Mouse (Mus musculus): ENCODE results near the gene Zfp609. TPM values are rescaled to one million over a fixed set of nuclear protein-coding genes. Genes with fewer than 3 reads are reported as not detected.
A peak's percentile ranks its signal among the peaks of the same experiment; 100 is the strongest.
"Not testable (repeated sequence)": the region's sequence is repeated elsewhere in the genome, so short reads cannot be mapped to it uniquely, and the experiment has no call there.

Zfp609 gene
- total RNA-seq, 2 experiments from 2014 or later = 45.1 to 46.2 TPM

DNA sequence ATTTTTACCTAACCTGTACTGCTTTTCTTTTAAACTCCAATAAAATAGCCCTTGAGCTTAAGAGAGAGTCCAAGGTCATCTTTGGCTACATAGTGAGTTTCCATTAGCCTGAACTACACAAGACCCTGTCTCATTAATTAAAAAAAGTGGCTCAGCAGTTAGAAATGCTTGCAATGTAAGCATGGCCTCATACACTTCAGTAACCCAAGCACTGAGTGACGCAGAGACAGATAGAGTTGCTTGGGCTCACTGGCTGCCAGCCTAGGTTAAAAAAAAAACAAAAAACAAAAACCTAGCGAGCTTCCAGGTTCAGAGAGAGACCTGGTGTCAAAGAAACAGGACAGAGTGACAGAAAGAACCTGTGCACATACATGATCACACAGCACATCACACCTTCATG, 14.5 kb downstream of the Zfp609 start:
- peak; percentile 22 for DNase-seq

DNA sequence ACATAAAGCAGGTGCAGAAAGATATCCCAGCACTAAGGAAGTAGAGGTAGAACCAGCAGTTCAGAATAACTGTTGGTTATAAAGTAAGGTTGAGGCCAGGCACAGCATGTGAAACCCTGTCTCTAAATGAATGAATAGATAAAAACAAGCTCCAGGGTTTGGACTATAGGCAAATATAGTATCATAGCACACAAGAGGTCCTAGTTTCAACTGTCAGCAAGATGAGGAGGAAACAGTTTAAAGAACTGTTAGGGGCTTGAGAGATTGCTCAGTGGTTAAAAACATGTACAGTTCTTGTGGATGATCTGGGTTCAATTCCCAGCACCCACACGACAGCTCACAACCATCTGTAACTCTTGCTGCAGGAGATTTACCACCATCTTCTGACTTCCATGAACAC, 15.6 kb downstream of the Zfp609 start:
- DNase-seq = no peak

DNA sequence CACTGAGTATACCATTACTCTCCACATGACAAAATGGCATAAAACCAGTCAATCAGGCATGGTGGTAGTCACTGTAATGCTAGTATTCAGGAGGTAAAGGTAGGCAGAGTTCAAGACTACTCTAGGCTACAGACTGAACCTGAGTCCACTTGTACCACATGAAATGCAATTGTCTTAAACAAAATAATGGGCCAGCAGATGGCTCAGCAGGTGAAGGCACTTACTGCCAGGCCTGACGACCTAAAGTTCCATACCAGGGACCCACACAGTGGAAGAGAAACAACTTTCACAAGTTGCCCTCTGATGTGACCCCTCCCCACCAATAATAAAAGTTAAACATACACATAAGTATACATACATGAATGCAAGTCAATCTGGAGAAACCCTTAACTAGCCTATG, 19.5 kb downstream of the Zfp609 start:
- DNase-seq = no peak

DNA sequence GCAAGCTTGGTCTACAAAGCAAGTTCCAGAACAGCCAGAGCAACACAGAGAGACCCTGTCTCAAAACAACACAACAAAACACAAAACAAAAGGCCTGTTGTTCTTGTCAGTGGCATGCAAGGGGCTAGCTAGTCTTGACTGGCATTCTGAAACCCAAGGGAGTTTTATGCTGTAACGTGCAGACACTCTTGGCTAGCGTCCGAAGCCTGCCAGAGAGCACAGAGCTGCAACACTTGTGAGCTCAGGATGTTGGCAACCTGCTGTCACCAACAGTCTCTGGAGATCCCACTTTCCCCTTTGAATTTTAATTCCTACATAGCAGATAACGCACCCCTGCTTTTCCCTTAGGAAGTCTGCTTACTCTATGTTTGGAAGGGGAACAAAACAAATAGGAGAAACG, 20.1 kb downstream of the Zfp609 start:
- peak; percentile 63 for DNase-seq

DNA sequence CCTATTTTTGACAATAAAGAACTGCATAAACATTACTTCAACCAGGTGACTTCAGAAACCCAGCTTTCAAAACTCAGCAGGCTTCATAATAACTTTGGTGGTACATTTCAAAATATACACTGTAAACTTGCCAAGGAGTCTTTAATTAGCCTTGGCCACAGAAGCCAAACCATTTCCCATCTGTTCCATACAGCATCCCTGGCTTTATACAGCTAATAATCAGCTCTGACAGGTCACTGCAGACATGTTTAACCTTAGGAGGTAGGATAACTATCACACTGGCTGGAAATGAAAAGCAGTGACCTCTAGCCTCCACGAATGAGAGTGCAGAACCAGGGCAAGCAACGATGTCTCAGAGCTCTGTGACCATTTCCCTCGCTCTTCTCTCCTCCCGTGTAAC, 27.6 kb downstream of the Zfp609 start:
- no peak for DNase-seq

DNA sequence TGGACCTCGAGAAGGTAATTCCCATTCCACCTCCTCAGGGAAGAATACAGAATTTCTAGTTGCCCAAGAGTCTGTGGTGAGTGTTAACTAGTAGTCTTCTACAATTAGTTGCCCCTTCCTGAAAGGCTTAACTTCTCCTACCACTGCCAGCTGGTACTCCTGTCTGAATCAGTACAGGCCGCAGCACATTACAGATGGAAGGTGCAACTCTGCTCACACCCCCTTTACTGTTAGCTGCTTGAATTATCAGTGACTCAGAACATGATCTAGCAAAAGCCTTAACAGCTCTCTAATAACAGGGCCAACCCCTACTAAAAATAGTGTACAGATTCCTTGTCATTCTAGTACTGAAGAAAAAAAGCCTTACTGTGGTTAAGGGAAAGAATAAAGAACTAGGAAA, 31.7 kb downstream of the Zfp609 start:
- DNase-seq = no peak

DNA sequence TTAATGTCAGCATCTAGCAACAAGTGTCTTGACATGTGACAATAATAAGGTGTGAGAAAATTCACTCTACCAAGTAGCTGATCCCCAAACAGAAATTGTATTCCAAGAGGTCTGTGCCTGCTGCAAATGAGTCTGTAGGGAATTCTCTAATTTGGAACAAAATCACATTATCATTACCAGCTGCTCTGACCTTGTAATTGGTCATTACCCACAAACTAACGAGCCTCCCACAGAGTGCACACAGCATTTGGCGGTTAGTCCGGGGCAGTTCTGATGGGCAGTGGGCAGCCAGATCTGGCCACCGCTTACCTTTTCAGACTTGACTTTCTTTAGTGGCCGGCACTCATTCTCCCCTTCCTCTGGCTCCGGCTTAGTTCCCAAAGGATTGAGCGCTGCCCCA, 33.1 kb downstream of the Zfp609 start:
- DNase-seq = no peak

DNA sequence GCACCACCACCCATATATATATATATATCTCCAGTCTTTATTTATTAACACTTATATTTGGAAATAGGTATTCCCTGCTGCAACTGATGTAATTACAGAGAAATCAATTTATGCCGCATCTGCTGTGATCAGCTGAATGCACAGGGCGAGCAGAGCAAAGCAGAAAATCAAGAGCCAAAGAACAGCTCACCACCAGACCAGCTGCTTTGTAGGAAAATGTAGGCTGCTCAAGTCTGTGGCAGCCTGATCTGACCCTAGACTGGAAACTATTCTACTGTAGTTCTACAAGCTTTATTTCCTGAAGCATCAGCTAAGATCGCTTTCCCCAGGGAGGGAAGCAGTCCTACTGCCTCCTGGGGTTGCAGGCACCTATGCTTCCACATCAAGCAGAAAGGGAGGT, 33.9 kb downstream of the Zfp609 start:
- no peak for DNase-seq

DNA sequence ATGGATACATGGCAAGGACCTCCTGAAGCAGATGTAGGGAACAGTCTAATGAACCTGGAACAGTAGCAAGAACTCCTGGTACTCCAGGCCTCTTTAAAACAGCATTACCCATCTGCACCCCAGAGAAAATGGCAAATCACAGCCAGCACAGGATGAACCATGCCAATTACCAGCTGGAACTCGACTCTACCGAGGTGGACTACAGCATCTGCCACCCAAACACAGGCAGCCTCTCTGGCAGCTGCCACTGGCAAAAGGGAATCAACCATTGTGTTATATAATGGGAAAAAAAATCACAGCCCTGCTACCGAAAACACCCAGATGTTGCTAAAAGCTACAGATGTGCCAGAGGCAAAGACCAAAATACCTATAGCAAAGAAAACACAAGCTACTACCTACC, 34.3 kb downstream of the Zfp609 start:
- no peak for DNase-seq

DNA sequence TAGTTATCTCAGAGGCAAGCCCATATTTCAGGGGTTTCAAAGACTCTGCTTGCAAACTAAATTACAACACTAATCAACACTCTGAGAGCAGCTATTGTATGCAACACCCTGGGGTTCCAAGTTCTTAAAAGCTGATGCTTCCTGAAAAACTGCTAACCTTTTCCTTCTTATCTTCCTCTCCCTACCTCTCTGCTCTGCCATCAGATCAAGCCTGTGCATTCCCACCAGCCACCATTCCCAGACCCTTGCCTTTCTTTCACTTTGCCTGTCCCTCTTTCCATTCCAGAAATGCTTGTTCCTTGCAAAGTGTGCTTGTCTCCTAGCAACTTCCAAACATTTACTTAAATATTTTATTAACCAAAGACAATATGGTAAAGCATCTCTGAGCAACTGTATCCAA, 35.5 kb downstream of the Zfp609 start:
- no peak for DNase-seq

DNA sequence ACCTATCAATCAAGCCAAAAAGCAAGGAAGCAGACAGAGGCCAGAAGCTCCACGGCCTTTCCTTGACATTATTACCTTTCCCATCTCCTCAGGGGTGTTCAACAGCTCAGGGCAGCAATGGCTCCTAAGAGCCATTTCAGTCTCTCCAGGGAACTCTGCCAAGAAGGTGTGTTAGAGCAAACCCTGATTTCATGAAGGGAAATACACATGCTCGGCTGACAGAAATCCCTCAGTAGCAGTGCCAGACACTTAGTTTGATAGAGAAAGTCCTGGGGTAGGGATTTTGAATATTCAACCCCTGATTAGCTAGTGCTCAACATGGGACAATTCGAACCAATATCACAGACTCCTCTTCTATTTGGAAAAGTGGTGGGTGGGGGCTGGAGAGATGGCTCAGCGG, 36.3 kb downstream of the Zfp609 start:
- DNase-seq = no peak

DNA sequence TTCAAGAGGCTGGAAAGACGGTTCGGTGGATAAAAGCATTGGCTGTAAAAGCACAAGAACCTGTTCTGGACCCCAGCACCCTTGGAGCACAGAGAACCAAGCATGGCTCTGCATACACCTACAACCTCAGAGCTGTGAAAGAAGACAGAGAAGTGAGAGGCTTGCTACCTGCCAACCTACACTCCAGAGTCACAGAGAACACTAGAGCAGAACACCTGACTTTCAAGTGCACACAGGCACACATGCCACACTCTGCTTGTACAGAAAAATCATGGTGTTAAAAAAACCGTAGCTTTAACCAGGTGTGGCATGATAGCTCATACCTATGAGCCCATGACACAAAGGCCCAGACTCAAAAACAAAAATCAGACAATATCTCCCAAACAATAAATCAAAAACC, 37.6 kb downstream of the Zfp609 start:
- no peak for DNase-seq

DNA sequence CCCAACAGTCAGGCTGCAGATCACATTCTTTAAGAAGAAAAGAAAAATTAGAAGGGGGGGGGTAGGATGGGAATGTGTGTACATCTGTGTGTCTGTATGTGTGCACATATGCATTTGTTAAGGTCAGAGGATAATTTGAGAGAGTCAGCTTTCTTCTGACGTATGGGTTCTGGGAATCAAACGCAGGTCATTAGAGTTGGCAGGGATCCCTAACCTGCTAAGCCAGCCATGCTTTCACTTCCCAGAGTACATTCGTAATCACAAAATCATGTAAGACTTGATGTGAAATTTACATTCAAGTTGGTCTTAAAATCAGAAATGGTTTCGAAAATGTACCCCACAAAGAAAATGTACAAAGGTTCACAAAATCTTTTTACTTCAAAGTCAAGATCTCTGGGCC, 38.8 kb downstream of the Zfp609 start:
- no peak for DNase-seq

DNA sequence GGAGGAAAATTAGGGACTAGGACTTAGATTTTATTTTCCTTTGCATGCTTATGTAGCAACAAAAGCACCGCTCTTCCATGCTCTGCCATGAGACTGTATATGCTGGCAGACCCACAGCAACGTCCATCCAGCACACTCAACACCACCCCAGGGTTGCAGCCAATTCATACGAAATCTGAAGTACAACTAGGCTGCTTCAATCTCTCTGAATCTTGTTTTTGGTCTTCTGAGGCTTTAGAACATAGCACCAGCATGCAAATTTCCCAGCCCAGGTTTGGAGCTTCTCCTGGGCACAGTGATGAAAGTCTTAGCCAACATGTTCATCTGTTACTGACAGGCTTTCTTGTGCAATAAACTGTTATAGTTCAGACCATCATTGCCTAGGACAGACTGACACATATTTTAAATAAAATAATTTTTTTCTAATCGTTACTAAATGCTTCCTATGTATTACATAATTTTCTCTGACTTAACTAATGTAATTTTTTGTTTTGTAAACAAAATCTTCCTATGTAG, 39.5 kb downstream of the Zfp609 start:
- no peak for DNase-seq

DNA sequence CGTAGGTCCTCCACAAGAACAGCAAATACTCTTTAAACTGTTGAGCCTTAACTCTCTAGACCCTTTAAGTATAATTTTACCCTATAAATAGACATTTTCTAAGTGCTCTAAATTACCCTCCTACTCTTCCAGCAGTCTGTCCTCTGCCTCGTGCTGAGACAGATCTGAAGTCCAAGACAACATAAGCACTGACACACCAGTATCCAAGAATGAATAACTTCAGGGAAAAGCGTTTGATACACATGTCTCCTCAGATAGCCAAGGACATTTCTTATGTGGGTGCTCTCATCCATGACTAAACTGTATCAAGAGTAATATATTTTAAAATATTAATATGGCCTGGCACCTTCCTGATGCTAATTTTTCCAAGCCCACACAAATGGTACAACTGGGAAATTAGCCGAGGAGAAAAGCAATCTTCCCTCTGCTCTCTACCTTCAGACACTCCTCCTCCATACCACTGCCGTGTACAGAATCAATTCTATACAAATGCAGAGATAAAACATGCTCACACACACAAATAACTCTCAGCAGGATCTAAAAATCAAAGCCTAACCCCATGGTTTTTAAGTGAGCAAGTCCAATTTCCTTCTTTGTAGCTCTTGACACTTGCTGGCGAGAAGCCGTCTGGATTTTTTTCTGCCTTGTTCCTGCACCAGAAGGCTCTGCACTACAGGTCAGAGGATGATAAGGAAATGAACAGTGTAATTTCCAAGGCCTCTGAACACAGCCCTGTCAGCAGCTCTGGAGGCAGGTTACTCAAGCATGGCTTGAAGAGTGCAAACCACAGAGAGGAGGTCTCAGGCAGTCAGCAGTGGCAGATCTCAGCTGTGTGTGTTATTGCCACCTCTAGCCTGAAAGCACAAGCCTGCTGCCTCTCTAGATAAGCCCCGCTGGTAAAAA, 40.2 kb downstream of the Zfp609 start:
- DNase-seq = peak; percentile 43

DNA sequence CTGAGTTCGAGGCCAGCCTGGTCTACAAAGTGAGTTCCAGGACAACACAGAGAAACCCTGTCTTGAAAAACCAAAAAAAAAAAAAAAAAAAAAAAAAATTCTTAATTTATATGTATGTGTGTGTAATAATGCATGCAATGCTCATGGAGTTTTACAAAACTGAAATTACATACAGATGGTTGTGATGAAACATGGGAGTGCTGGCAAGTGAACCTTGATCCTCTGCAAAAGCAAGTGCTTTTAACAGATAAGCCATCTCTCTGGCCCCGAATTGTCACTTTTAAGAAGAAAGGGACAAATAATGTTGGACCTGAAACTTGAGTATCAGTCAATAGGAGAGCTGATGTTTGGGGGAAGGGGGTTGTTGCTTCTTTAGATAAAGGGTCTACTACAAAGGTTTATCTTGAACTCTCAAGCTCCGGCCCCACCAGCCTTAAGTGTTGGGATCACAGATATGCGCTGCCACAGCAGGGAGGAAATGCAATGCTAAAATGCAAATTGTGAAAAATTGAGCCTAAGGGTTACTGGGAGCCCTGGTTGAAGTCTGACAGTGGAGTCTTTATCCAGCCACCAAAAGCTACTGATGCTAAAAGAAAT, 41.5 kb downstream of the Zfp609 start:
- DNase-seq = no peak

DNA sequence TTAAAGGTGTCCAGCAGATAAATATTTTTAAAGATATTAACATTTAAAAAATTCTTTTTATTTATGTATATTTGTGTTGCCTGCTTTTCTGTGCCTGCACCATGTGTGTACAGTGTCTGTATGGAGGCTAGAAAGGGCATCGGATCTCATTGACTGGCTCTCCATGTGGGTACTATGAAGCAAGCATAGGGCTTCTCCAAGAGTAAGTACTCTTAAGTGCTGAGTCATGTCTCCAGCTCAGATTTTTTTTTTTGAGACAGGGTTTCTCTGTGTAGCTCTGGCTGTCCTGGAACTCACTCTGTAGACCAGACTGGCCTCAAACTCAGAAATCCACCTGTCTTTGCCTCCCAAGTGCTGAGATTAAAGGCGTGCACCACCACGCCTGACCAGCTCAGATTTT, 47.7 kb downstream of the Zfp609 start:
- not testable (repeated sequence) for DNase-seq

DNA sequence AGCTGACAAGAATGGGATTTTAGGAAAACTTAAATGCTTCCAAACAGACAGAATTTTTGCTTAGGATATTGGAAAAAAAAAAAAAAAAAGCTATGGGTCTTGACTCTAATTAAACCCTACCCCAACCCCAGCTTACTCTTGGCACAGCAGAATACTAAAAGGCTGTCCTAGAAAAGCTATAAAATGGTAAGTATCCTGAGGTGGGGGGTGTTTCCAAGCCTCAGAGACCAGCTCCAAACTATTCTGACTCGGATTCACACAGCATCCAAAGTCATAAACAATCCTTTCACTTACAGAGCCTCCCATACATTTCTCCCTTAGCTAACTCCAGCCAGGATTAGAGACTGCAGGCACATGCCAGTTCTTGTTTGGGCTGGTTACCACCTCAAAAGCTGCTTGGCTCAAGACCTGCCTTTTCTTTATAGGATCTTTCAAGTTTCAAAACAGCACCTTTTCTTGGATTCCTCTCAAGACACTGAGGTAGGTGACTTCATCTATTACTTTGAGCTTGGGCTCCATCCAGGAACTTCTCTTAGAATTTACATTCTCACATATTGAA, 50.4 kb downstream of the Zfp609 start:
- DNase-seq = no peak

DNA sequence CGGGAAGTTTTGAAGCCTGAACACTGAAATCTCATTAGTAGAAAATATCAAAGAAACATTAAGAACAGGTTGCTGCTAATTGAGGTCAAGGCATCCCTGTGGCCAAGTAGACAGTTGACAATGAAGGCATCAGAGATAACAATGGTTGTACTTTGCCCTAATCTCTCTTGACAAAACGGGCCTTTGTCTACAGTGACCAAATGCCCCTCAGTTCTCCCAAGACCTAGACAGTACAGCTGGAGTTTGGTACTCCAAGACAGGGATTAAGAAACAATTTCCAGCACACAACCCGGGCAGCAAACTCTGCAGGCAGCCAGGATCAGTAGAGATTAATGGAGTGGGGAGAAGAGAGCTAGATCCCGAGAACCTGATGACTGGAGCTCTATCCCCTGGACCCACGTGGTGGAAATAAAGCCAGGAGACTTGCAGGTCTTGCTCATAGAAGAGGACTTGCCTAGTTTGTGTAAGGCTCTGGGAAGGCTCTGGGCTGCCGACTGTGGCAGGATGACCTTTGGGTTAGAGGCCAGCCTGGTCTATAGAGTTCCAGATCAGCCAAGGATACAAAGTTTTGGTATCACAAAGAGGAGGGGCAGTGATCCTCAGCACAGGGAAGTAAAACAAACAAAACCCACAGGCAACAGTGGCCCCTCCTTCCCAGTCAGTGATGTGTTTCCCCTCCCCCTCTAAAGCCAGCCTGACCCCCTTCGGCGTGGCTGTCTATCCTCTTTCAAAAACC, 51.1 kb downstream of the Zfp609 start:
- no peak for DNase-seq

DNA sequence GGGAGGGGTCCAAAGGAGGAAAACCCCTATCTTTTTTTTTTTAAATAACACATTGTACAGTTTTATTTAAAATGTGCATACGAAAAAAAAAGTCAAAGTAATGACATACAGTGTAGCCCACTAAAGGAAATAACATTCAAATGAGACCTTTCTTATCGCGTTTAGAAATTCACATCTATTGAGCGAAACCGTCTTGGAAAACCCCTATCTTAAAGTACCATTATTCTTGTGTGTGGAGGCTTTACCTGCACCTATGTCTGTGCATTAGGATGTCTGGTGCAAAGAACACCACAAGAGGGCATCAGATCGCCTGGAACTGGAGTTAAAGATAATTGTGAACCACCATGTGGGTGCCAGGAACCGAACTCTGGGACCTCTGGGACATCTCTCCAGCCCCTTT, 53.6 kb downstream of the Zfp609 start:
- DNase-seq = no peak

DNA sequence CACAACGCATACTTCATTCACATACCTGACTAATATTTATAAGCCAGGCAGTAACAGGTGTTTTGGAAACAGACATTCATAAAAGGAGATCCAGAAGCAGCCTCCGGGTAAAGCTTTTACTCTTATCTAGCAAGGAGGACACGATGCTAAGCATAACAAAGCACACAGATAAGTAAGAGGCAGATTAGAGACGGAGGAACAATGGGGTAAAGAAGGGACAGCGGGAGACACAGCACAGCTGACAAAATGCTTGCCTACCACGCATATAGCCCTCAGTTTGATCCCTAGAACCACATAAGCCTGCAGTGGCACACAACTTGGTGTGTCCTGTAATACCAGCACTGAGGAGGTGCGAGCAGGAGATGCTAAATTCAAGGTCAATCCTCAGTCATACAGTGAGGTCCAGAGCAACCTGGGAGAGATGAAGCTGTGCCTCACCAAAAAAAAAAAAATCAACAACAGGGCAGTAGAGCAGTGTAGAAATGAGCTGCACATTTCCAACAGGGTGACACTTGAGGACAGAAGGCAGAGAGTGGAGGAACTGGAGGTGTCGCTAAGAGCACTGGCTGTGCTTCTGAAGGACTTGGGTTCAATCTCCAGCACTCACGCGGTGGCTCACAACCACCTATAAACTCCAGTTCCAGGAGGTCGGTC, 56.2 kb downstream of the Zfp609 start:
- DNase-seq = no peak

DNA sequence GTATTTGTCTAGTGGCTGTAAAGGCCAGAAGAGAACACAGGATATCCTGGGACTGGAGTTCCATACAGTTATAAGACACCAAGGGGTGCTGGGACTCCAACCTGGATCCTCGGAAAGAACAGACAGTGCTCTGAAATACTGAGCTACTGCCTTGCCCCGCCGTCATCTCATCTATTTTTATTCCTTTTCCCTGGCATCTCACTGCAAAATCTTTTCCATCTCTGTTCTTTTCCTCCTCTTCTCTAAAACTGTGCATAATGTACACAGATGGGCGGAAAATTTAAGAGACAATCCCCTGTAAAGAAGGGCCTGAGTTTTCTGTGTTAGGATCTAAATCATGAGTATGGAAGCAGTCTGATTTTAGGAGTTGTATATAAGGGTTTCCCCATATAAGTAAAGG, 64.6 kb downstream of the Zfp609 start:
- no peak for DNase-seq

DNA sequence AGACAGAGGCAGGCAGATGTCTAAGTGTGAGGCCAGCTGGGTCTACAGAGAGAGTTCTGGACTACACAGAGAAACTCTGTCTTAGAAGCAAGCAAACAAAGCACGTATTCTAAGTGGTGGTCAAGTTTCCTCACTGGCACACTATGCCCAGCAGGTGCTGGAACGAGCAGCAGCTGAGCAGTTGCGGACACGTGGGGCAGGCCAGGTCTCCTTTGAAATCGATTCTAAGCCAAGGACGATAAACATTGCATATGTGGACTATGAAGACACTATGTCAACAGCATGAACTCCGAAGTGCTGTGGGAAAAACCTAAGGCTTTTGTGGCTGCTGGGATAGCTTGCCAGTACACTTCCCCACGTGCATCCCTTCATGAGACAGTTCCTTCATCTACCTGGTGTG, 67.4 kb downstream of the Zfp609 start:
- no peak for DNase-seq

All from heart, postnatal 4 days (tissue).